Mouse (Mus musculus) MEL-GATA-1-ER (cell line): ENCODE data around the gene Adamts16.
"Not testable (repeated sequence)": the region's sequence is repeated elsewhere in the genome, so short reads cannot be mapped to it uniquely, and the experiment has no call there.

Experiments used
- DNase-seq: peaks from one replicate; pipeline ENCODE4 v3.0.0-alpha.2; 2012; ENCODE audit warnings: low read depth; ENCODE audit errors: extremely low read depth

The Adamts16 gene

GRCm38 (mm10) chr13:70841421-70841904 lies at the start of gene Adamts16:
Adamts16 (minus strand) TSS chr13:70841811.
- DNase-seq: no peak

- no peak for DNase-seq
These were observed 45.5 kb upstream of the Adamts16 start for GRCm38 (mm10) chr13:70887136-70887535.

GRCm38 (mm10) chr13:70885006-70885405 lies 43.4 kb upstream of the Adamts16 start:
- DNase-seq: no peak

GRCm38 (mm10) chr13:70883891-70884890 lies 42.6 kb upstream of the Adamts16 start:
- DNase-seq: no peak

- not testable (repeated sequence) for DNase-seq
These were observed 38.4 kb upstream of the Adamts16 start for GRCm38 (mm10) chr13:70879971-70880370.

GRCm38 (mm10) chr13:70877550-70877913 lies 35.9 kb upstream of the Adamts16 start:
- no peak for DNase-seq

GRCm38 (mm10) chr13:70876648-70877549 lies 35.3 kb upstream of the Adamts16 start:
- no peak for DNase-seq

- DNase-seq: no peak
These were observed 33.9 kb upstream of the Adamts16 start for GRCm38 (mm10) chr13:70875411-70875949.

- DNase-seq: no peak
These were observed 33.1 kb upstream of the Adamts16 start for GRCm38 (mm10) chr13:70874741-70875140.

- not testable (repeated sequence) for DNase-seq
These were observed 32.2 kb upstream of the Adamts16 start for GRCm38 (mm10) chr13:70873851-70874250.

GRCm38 (mm10) chr13:70871049-70871448 lies 29.4 kb upstream of the Adamts16 start:
- no peak for DNase-seq

GRCm38 (mm10) chr13:70866971-70867625 lies 25.5 kb upstream of the Adamts16 start:
- no peak for DNase-seq

- DNase-seq: no peak
These were observed 24.3 kb upstream of the Adamts16 start for GRCm38 (mm10) chr13:70865867-70866266.

GRCm38 (mm10) chr13:70862162-70862908 lies 20.7 kb upstream of the Adamts16 start:
- DNase-seq: no peak

- DNase-seq: no peak
These were observed 12.0 kb upstream of the Adamts16 start for GRCm38 (mm10) chr13:70853601-70854000.

- DNase-seq: no peak
These were observed 5.3 kb upstream of the Adamts16 start for GRCm38 (mm10) chr13:70846933-70847332.

GRCm38 (mm10) chr13:70845526-70845925 lies 3.9 kb upstream of the Adamts16 start:
- no peak for DNase-seq

GRCm38 (mm10) chr13:70842126-70842525 lies 515 bp upstream of the Adamts16 start:
- no peak for DNase-seq

- DNase-seq: no peak
These were observed 1.4 kb downstream of the Adamts16 start for GRCm38 (mm10) chr13:70840161-70840560.

GRCm38 (mm10) chr13:70837571-70837970 lies 4.0 kb downstream of the Adamts16 start:
- DNase-seq: no peak
